Mouse (Mus musculus) ES-E14 (cell line): ENCODE measurements at regions not wholly inside any gene's neighbourhood (a gene's known extent, or its start where the extent isn't known, plus 50 kb on each side); places are given as distances from the start of the nearest gene placed in this dataset.

Experiments
- HCFC1 ChIP-seq: IDR thresholded peaks from 2 replicates; pipeline ENCODE4 v1.6.1; 2012; ENCODE audit warnings: low read length, inconsistent platforms, borderline replicate concordance; ENCODE audit not compliant: insufficient read depth
- ZC3H11A ChIP-seq: IDR thresholded peaks from 2 replicates; pipeline ENCODE4 v1.6.1; 2012; ENCODE audit warnings: low read depth, mild to moderate bottlenecking, inconsistent platforms, low read length, borderline replicate concordance

- TF ChIP-seq ZC3H11A (no peak), HCFC1 (no peak)
Measured at GRCm38 (mm10) chr6:84262766-84263165, 254.4 kb downstream of the Dysf start.
